Mouse (Mus musculus) intestine, postnatal 0 days (tissue): ENCODE data around the gene Ntn5. TPM values are rescaled to one million over a fixed set of nuclear protein-coding genes. Genes with fewer than 3 reads are reported as not detected.

Experiments
- ATAC-seq: fragments of 200-750 bp; cut with Nextera tagmentation; 2 replicates; pipeline ENCODE4 v1.8.0; 2017; ENCODE audit warnings: mild to moderate bottlenecking, moderate TSS enrichment, moderate library complexity
- H3K27ac ChIP-seq: fragments of 300-500 bp; sonication (generic); 2 replicates; pipeline ENCODE4 v1.5.1; 2014; ENCODE audit warnings: mild to moderate bottlenecking, low read depth, low read length, moderate library complexity
- H3K27me3 ChIP-seq: fragments of 300-500 bp; sonication (generic); replicated peaks from 2 replicates; pipeline ENCODE4 v1.6.1; 2014; ENCODE audit warnings: low read length, mixed read lengths; ENCODE audit not compliant: control insufficient read depth, insufficient read depth
- H3K36me3 ChIP-seq: fragments of 300-500 bp; sonication (generic); 2 replicates; pipeline ENCODE4 v1.6.1; 2014; ENCODE audit warnings: mild to moderate bottlenecking, moderate library complexity; ENCODE audit not compliant: control insufficient read depth, insufficient read depth
- H3K4me1 ChIP-seq: fragments of 300-500 bp; sonication (generic); replicated peaks from 2 replicates; pipeline ENCODE4 v1.6.1; 2014; ENCODE audit warnings: antibody characterized with exemption, low read length, mixed read lengths; ENCODE audit not compliant: control insufficient read depth, insufficient read depth
- H3K4me2 ChIP-seq: fragments of 300-500 bp; sonication (generic); replicated peaks from 2 replicates; pipeline ENCODE4 v1.6.1; 2014; ENCODE audit warnings: low read depth, mild to moderate bottlenecking, moderate library complexity
- H3K4me3 ChIP-seq: fragments of 300-500 bp; sonication (generic); 2 replicates; pipeline ENCODE4 v1.5.1; 2014; ENCODE audit warnings: low read depth, low read length
- H3K9ac ChIP-seq: fragments of 300-500 bp; sonication (generic); 2 replicates; pipeline ENCODE4 v1.6.1; 2014; ENCODE audit warnings: mild to moderate bottlenecking, low read depth, low read length
- H3K9me3 ChIP-seq: fragments of 300-500 bp; sonication (generic); 2 replicates; pipeline ENCODE4 v1.6.1; 2016; ENCODE audit warnings: mixed run types; ENCODE audit not compliant: control insufficient read depth
- CTCF ChIP-seq: sonication (generic); IDR thresholded peaks from 2 replicates; pipeline ENCODE4 v1.5.1; 2016; ENCODE audit warnings: low read depth, mild to moderate bottlenecking, control low read depth, antibody characterized with exemption, moderate library complexity
- WGBS: fragments of 180-500 bp; shearing (Covaris S2); extraction: QIAGEN DNeasy Blood & Tissue Kit; methylation state at CpG from one replicate; pipeline ENCODE4 v1.1.7; 2014; 5-methylcytosine and 5-hydroxymethylcytosine counted together
- polyA plus RNA-seq: library from polyadenylated mRNA; unstranded; fragments of >200 nt; fragmentation: Nextera tagmentation; extraction: Ambion mirVana; gene quantifications from 2 replicates; pipeline ENCODE4 v1.2.1, GENCODE M21; 2015

The Ntn5 gene
- polyA plus RNA-seq, 1 experiment from 2014 or later = 0.10 TPM

DNA sequence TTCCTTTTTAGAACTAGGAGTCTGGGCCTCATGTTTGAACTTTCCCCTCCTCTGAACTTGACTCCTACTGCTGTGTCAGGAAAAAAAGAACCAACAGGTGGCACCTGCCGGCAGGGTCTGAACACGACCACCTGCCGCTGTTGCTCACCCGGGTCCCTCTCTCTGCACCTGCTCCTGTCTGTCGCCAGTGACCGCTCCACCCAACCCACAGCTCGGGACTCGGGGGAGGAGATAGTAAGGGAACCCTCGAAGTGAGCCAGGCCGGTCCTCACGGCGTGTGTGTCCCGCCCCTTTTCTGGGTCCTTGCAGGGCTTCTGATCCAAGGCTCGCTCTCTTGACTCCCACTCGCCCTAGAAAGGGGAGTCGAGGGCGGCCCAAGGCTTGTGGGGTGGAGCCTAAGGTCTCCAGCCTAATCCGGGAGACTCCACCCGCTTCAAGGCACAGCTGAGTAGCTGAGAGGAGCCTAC, 44.2 kb upstream of the Ntn5 start, which contains the start of gene Mamstr:
Mamstr (plus strand) TSS at position 417 of the 467 bp plus-strand sequence.
- H3K4me3 ChIP-seq = no peak within 1 kb of the TSS
- H3K4me1 ChIP-seq = no peaks in the 10 kb centered on the region
- no peak within 1 kb of the TSS for H3K27ac ChIP-seq
- H3K27me3 ChIP-seq = peaks cover 38% of the 10 kb centered on the region; the same call in 1 of the 2 replicates
- no peak within 1 kb of the TSS for H3K9ac ChIP-seq
- 0 out of 2 replicates have a peak, but pooled peaks cover 2% of the 10 kb centered on the region for H3K36me3 ChIP-seq
- no peaks in the 10 kb centered on the region for H3K9me3 ChIP-seq
- 46% methylated on average over 19 of the region's 19 CpGs for WGBS
- ATAC-seq = no peak
- H3K4me2 ChIP-seq = no peak within 1 kb of the TSS
- no peak for TF ChIP-seq CTCF

DNA sequence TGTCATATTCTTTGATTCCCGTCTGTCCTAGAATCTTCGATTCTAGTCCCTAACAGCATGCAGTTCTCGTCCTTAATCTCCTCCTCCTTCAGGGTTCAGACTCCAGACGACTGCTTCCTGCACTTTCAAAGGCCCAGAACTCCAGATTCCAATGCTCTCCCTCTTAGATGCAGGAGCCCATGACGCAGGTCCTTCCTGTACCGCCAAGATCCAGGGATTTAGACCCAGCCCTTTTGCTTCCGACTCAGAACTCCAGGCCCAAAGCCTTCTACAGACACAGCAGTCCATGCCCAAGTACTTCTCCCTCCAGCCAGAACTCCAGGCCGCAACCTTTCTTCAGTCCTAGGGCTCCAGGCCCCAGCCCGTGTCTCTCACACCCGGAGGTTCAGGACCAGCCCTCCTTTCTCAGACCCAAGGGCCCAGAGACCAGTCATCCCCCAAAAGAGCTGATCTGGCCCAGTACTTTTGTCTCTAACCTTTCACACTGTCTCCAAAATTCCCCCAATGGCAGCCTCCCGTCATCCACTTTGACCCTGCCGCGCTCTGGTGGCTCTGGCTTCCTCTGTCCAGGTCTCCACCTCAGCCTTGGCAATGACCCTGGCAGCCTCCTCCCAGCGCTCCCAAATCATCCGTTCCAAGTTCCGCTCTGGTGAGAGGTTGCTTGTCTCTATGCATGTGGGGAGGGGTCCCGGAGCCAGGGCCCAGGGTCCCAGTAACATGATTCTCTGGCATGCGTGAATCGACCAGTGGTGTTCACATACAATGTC, 43.4 kb upstream of the Ntn5 start:
- no peaks in the 10 kb centered on the region for H3K4me1 ChIP-seq
- 0 out of 2 replicates have a peak, but pooled peaks cover 2% of the 10 kb centered on the region for H3K36me3 ChIP-seq
- peaks cover 43% of the 10 kb centered on the region; the same call in 1 of the 2 replicates for H3K27me3 ChIP-seq
- ATAC-seq = no peak
- TF ChIP-seq CTCF = no peak
- H3K9me3 ChIP-seq = no peaks in the 10 kb centered on the region
- H3K9ac ChIP-seq = no peak overlapping the region
- no peak overlapping the region for H3K27ac ChIP-seq
- H3K4me3 ChIP-seq = no peak overlapping the region
- WGBS = 85% methylated on average over 19 of the region's 19 CpGs
- no peak overlapping the region for H3K4me2 ChIP-seq

DNA sequence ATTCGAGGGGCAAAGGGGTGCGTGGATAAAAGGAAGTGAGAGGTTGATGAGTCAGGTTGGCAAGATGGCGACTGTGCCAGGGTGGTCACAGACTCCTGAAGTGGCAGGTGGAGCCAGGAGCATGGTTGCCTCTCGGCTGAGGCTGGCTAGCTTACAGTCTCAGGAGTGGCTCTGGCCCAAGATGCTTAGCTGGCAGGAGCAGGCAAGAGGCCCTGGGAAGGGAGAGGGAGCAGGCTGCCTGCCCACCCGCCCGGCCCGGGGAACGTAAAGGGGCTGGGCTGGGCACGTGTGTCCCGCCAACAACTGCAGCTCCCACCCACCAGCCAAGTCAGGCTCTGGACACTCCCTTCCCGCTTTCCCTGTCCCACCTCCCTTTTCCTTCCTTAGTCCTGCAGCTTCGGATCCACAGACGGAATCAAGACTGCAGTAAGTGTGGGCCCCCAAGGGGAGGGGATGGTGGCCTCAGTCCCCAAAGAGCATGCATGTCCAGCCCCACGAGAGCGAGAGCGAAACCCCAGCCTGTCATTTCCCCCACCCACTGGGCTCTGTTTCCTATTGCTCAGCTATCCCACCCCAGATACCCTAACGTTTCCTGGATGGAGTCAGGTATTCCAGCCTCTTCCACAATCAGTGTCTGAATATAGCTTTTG, 42.3 kb upstream of the Ntn5 start:
- Histone ChIP-seq H3K4me2 (peak overlapping the region; percentile 35), H3K9ac (no peak overlapping the region), H3K9me3 (no peaks in the 10 kb centered on the region), H3K27ac (no peak overlapping the region), H3K36me3 (0 out of 2 replicates have a peak, but pooled peaks cover 2% of the 10 kb centered on the region), H3K27me3 (peaks cover 43% of the 10 kb centered on the region; the same call in 1 of the 2 replicates), H3K4me1 (no peaks in the 10 kb centered on the region), H3K4me3 (peak overlapping the region; percentile 2; the same call in 1 of the 2 replicates)
- TF ChIP-seq CTCF = no peak
- ATAC-seq = no peak
- 51% methylated on average over 17 of the region's 17 CpGs for WGBS

DNA sequence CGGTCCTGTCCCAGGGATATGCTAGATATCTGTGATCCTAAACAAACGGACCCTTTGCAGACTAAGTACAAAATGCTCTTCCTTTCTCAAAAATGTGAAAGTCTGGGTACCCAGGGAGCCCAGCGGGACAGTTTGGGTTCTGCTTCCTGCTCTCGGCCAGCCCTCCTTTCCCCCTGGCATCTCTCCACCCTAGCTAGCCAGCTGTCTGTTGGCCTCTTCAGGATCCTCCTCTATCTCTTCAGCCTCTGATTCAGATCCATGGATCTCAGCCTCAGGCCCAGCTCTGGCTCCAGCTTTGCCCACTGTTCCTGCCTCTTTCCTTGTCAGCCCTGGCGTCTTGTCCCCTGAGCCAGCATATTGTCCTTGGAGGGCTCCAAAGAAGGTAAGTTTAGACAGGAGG, 41.7 kb upstream of the Ntn5 start:
- H3K36me3 ChIP-seq = no peaks in the 10 kb centered on the region
- ATAC-seq = no peak
- H3K4me3 ChIP-seq = peak overlapping the region; percentile 2; the same call in 1 of the 2 replicates
- no peak overlapping the region for H3K27ac ChIP-seq
- no peak for TF ChIP-seq CTCF
- no peak overlapping the region for H3K9ac ChIP-seq
- no peaks in the 10 kb centered on the region for H3K9me3 ChIP-seq
- peak overlapping the region; percentile 35 for H3K4me2 ChIP-seq
- peaks cover 43% of the 10 kb centered on the region; the same call in 1 of the 2 replicates for H3K27me3 ChIP-seq
- WGBS = 62% methylated on average over 5 of the region's 5 CpGs
- H3K4me1 ChIP-seq = no peaks in the 10 kb centered on the region

DNA sequence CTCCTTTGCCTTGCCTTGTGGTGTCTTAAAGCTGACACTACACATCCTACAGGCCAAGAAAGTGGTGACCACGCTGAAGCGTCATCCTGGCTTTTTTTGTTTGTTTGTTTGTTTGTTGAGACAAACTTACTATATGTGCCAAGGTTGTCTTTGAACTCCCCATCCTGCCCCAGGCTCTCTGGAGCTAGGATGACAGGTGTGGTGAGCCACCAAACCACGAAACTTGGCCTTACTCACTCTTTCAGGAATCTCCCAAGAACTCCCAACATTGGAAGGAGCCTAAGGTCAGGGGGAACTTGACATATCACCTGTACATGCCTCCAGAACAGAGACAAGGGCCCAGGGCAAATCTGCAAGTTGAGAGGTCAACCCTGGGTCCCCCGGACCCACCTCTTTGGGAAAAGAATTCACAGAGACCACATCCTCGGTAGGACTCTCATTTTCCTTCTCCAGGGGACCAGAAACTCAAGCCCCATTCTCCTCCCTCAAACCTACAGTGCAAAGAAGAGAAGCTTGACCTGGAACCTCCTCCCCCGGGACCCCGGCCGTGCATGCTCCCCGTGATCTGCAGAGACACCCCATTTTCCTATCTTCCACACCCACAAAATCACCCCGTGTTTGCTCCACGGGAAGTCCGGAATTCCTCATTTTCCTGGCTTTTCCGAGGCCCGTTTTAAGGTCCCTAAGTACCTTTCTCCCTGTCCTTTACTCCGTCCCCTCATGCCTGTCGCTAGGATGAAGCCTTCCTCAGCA, 41.1 kb upstream of the Ntn5 start:
- H3K4me2 ChIP-seq = peak overlapping the region; percentile 56
- H3K4me1 ChIP-seq = no peaks in the 10 kb centered on the region
- peak overlapping the region; percentile 51; the same call in 1 of the 2 replicates for H3K27ac ChIP-seq
- H3K4me3 ChIP-seq = peak overlapping the region; percentile 25
- 42% methylated on average over 16 of the region's 16 CpGs for WGBS
- TF ChIP-seq CTCF = no peak
- 0 out of 2 replicates have a peak overlapping the region, but pooled peaks have one; percentile 19 for H3K9ac ChIP-seq
- no peak for ATAC-seq
- peaks cover 43% of the 10 kb centered on the region; the same call in 1 of the 2 replicates for H3K27me3 ChIP-seq
- no peaks in the 10 kb centered on the region for H3K9me3 ChIP-seq
- H3K36me3 ChIP-seq = no peaks in the 10 kb centered on the region
